Mouse (Mus musculus) heart, postnatal 10 days (tissue): Measurements from ENCODE around the gene Pkd2l1. TPM values are rescaled to one million over a fixed set of nuclear protein-coding genes. Genes with fewer than 3 reads are reported as not detected.
A peak's percentile ranks its signal among the peaks of the same experiment; 100 is the strongest.

Source experiments
- DNase-seq, 2 experiments: peaks; one replicate each; pipeline ENCODE4 v3.0.0; 2021
- intact Hi-C: fragments of 180-260 bp; cut with DNase I; formaldehyde crosslinking; loops from one replicate; pipeline ENCODE4 v1.15.1; 2025
- total RNA-seq, 2 experiments: library from RNA; stranded (reverse); gene quantifications; 2 replicates each; pipeline ENCODE4 v1.2.3; 2021

Gene Pkd2l1
- total RNA-seq, 2 experiments from 2014 or later = not detected

DNA sequence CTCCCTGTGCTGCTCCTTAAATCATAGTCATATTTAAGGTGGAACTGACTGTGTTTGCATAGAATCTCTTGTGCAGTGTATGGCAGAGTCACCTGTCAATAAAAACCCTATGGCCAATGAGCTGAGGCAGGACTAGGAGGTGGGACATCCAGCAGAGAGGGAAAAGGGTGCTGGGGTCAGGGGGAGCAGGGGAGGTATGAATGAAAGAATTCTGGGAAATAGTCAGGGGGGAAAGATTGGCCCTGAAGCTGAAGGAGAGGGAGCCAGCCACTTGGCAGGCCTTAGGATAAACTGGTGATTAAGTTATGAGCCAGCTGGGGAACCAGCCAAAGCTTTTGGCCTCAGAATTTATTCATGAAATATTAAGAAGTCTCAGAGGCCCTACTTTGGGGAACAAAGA lies 83.2 kb downstream of the Pkd2l1 start:
- intact Hi-C loops = no loop called here

DNA sequence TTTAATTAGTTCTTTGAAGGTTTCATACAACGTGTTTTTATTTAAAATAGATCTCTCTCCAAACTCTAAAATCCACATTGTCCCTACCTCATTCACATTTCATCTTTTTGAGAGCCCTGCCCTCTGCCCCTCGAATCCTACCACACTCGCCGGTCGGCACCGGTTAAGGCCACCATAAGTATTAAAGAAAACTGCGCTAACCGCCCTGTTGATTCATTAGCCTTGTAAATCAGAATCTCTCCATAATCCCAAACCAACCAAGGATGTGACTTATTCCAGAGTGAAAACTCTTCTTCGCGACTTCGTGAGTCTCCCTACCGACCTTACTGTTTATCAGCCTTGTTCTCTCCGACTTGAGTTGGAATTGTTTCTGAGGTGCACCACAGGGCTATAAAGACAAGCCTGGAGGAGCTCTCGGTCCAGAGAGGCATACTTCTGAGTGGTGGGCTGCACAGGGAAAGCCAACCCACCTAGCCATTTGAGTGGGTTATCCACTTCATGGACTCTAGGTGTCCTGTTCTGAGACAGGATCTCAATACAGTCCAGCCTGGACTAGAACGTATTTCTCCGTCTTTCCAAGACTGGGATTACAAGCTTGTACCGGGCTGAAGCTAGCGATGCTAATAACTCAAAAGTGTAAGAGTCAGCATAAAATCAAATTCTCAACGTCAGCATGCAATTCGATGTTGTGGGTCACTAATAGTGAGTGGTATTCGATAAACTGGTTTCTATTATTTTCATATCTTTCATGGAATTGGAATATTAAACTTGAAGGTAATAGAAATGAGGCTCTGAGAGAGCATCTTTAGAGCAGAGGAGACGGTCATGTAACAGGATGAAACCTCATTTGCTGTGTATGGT lies 84.4 kb downstream of the Pkd2l1 start:
- intact Hi-C loops = loop anchor here (2.0 kb wide), 1 partner anchor 27 kb away; the partner anchor contains the start of gene Cwf19l1
- peak in 1 of 2 experiments; percentile 25 for DNase-seq

More for the DNA sequence above, 83.2 kb downstream of the Pkd2l1 start:
- peak; percentile 6 to 14 for DNase-seq

DNA sequence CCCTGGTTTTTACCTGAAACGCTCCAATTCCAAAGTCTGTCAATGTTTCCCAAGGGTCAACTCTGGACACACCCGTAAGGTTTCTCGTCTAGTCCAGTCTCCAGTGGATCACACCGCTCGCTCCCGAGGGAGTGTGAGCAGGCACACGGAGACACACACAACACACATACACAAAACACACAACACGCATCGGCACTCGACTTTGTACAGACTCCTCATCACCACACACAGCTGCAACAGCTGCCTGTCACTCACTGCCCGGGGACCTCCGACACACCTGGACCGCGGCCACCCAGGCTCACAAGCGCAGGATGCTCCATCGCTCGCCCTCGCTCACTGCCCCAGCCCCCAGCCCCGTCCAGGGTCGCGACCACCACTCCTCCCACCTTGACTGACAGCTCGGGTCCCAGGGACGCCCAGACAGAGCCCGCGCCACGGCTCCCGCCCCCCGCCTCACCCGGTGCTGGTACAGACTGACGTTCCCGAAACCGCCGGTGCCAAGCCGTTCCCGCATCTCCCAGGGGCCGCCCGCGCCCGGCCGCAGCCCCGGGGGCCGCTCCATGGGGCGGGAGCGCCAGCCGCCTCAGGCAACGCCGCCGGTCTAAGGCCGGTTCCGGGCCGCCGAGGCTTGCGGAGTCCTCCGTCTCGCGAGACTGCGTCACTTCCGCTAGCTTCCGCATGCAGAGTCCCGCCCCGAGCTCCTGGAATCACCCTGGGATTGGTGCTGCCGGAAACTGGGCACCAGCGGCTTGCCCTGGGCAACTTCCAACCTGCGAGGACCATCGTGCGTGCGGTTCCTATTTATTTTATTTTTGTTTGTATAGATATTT lies 85.2 kb downstream of the Pkd2l1 start, which contains the start of gene Chuk:
Gene Chuk, minus strand, starts transcription at position 650 of the 830 bp plus-strand sequence.
- peak; percentile 98 to 99 for DNase-seq
- intact Hi-C loops = loop anchor here (2.0 kb wide), 1 partner anchor 28 kb away; the partner anchor contains the start of gene Cwf19l1

- intact Hi-C loops = no loop called here
- DNase-seq = no peak
These were observed 87.8 kb downstream of the Pkd2l1 start for GRCm38 (mm10) chr19:44104393-44104792.

GRCm38 (mm10) chr19:44103001-44103400 lies 89.2 kb downstream of the Pkd2l1 start:
- no peak for DNase-seq

GRCm38 (mm10) chr19:44100840-44101239 lies 91.4 kb downstream of the Pkd2l1 start:
- intact Hi-C loops = no loop called here
- no peak for DNase-seq

More at GRCm38 (mm10) chr19:44103001-44103400, 89.2 kb downstream of the Pkd2l1 start:
- intact Hi-C loops = no loop called here

Other genes with a start within 250 kb of the Pkd2l1 start
- gene Cpn1, start 205.9 kb downstream of the Pkd2l1 start, total RNA-seq = not detected
- under 1 TPM in 1 of 2 experiments, not detected in 1; 0.27 TPM for gene Cyp2c23, start 163.2 kb downstream of the Pkd2l1 start, total RNA-seq
- gene Erlin1, start 122.7 kb downstream of the Pkd2l1 start, total RNA-seq = 1 to 10 TPM; 5.7 to 9.1 TPM
- gene Chuk, start 85.0 kb downstream of the Pkd2l1 start, total RNA-seq = 10 to 100 TPM; 29.8 to 30.5 TPM
- 10 to 100 TPM; 11.4 to 12.9 TPM for gene Cwf19l1, start 56.6 kb downstream of the Pkd2l1 start, total RNA-seq
- 10 to 100 TPM; 15.9 to 18.7 TPM for gene Bloc1s2, start 46.0 kb downstream of the Pkd2l1 start, total RNA-seq
- under 1 TPM; 0.14 to 0.25 TPM for gene Scd3, start 10.8 kb upstream of the Pkd2l1 start, total RNA-seq
- 10 to 100 TPM; 30.3 to 34.6 TPM for gene Scd2, start 101.2 kb upstream of the Pkd2l1 start, total RNA-seq
- gene Scd4, start 140.7 kb upstream of the Pkd2l1 start, total RNA-seq = 10 to 100 TPM; 44.0 to 67.2 TPM
- gene Scd1, start 215.4 kb upstream of the Pkd2l1 start, total RNA-seq = 10 to 100 TPM; 19.7 to 30.1 TPM